Mouse (Mus musculus) G1E (cell line): ENCODE measurements at regions not wholly inside any gene's neighbourhood (a gene's known extent, or its start where the extent isn't known, plus 50 kb on each side); places are given as distances from the start of the nearest gene placed in this dataset.

Experiments used
- CTCF ChIP-seq: IDR thresholded peaks from 2 replicates; pipeline ENCODE4 v1.5.1; 2012; ENCODE audit warnings: low read depth, low read length, inconsistent platforms, mixed read lengths
- GATA1 ChIP-seq: IDR thresholded peaks from 2 replicates; pipeline ENCODE4 v1.6.1; 2012; ENCODE audit warnings: borderline replicate concordance, low read length, inconsistent platforms, mixed read lengths
- GATA2 ChIP-seq: IDR thresholded peaks from 2 replicates; pipeline ENCODE4 v1.6.1; 2012; ENCODE audit warnings: low read depth, low read length, inconsistent platforms, borderline replicate concordance
- POLR2AphosphoS5 ChIP-seq: IDR thresholded peaks from 2 replicates; pipeline ENCODE4 v1.6.1; 2012; ENCODE audit warnings: low read depth, low read length, inconsistent platforms; ENCODE audit not compliant: insufficient replicate concordance
- TAL1 ChIP-seq: conservative IDR thresholded peaks from 2 replicates; pipeline ENCODE4 v1.6.1; 2012; ENCODE audit warnings: low read depth, low read length, inconsistent platforms, mixed read lengths

GRCm38 (mm10) chr5:118881886-118882285, 321.4 kb downstream of the Med13l start:
- TF ChIP-seq CTCF: no peak
- no peak for TF ChIP-seq GATA2
- no peak for TF ChIP-seq TAL1
- TF ChIP-seq GATA1: no peak
- no peak for TF ChIP-seq POLR2AphosphoS5
